Mouse (Mus musculus) ES-CJ7 (cell line): ENCODE data around the gene Cbr4.
A peak's percentile ranks its signal among the peaks of the same experiment; 100 is the strongest.

Experiments used
- DNase-seq: peaks from one replicate; pipeline ENCODE4 v3.0.0; 2011; ENCODE audit warnings: low read depth, low spot score

Gene Cbr4

GRCm38 (mm10) chr8:61488631-61489030 lies 1.1 kb downstream of the Cbr4 start:
- DNase-seq, result no peak

- no peak for DNase-seq
Observed at GRCm38 (mm10) chr8:61497110-61497509, 9.6 kb downstream of the Cbr4 start.

- DNase-seq, result peak; percentile 32
Observed at GRCm38 (mm10) chr8:61499035-61499434, 11.5 kb downstream of the Cbr4 start.

GRCm38 (mm10) chr8:61500914-61501313 lies 13.4 kb downstream of the Cbr4 start:
- no peak for DNase-seq

GRCm38 (mm10) chr8:61502277-61502676 lies 14.7 kb downstream of the Cbr4 start:
- DNase-seq, result no peak

GRCm38 (mm10) chr8:61515110-61515930 lies 27.8 kb downstream of the Cbr4 start:
- no peak for DNase-seq

GRCm38 (mm10) chr8:61515931-61516744 lies 28.6 kb downstream of the Cbr4 start:
- DNase-seq, result peak; percentile 76

GRCm38 (mm10) chr8:61516745-61517501 lies 29.4 kb downstream of the Cbr4 start:
- DNase-seq, result no peak

GRCm38 (mm10) chr8:61517502-61518185 lies 30.1 kb downstream of the Cbr4 start:
- DNase-seq, result no peak

- peak; percentile 38 for DNase-seq
Observed at GRCm38 (mm10) chr8:61522132-61522531, 34.6 kb downstream of the Cbr4 start.

- DNase-seq, result no peak
Observed at GRCm38 (mm10) chr8:61527037-61527436, 39.5 kb downstream of the Cbr4 start.

GRCm38 (mm10) chr8:61528197-61528596 lies 40.7 kb downstream of the Cbr4 start:
- no peak for DNase-seq

GRCm38 (mm10) chr8:61528642-61529041 lies 41.1 kb downstream of the Cbr4 start:
- DNase-seq, result no peak

GRCm38 (mm10) chr8:61531944-61532795 lies 44.6 kb downstream of the Cbr4 start:
- DNase-seq, result peak; percentile 87

GRCm38 (mm10) chr8:61532831-61533230 lies 45.3 kb downstream of the Cbr4 start:
- DNase-seq, result peak; percentile 74

GRCm38 (mm10) chr8:61533356-61533926 lies 45.9 kb downstream of the Cbr4 start:
- peak; percentile 93 for DNase-seq

GRCm38 (mm10) chr8:61535472-61535871 lies 47.9 kb downstream of the Cbr4 start:
- peak; percentile 92 for DNase-seq

- no peak for DNase-seq
Observed at GRCm38 (mm10) chr8:61537471-61537870, 49.9 kb downstream of the Cbr4 start.

GRCm38 (mm10) chr8:61539828-61540500 lies 52.4 kb downstream of the Cbr4 start:
- DNase-seq, result peak; percentile 96
